Mouse (Mus musculus) CH12.LX (cell line): ENCODE results near the gene Defb22.

Experiments
- MAFK ChIP-seq: IDR thresholded peaks from 2 replicates; pipeline ENCODE4 v1.6.1; 2011; ENCODE audit warnings: low read length, improper control_type of control experiment; ENCODE audit not compliant: insufficient replicate concordance
- RCOR1 ChIP-seq: conservative IDR thresholded peaks from 2 replicates; pipeline ENCODE4 v1.6.1; 2012; ENCODE audit warnings: low read depth, mild to moderate bottlenecking, inconsistent platforms, low read length, improper control_type of control experiment

DNA sequence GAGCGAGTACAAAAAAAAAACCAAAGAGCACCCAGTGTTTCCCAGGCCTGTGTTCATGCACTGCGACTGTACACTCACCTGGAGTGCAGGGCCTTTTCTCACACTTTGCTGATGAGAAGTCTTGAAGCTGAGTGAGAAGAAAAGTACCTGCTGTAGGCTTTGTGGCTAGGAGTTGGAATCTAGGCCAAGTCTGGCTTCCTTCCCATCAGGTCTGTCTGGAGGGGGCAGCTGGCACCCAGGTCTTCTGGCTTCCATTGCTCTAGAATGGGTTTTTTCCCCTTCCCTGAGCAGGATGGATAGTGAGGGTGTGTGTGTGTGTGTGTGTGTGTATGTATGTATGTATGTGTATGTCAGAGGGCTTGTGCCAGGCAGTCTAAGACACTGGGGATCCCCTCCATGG is 50.1 kb downstream of the Defb22 start:
- TF ChIP-seq RCOR1 (no peak), MAFK (no peak)
